Mouse (Mus musculus) urinary bladder, postnatal 4 days (tissue): ENCODE measurements at regions not wholly inside any gene's neighbourhood (a gene's known extent, or its start where the extent isn't known, plus 50 kb on each side); places are given as distances from the start of the nearest gene placed in this dataset.

Experiments used
- DNase-seq, 2 experiments: peaks; one replicate each; pipeline ENCODE4 v3.0.0; 2021 to 2022; ENCODE audit warnings: low spot score in 2 of 2

- no peak for DNase-seq
Measured at GRCm38 (mm10) chr16:44674198-44674597, 49.9 kb upstream of the Nepro start.

- no peak for DNase-seq
Measured at GRCm38 (mm10) chr16:44672422-44672819, 51.7 kb upstream of the Nepro start.

- DNase-seq = no peak
Measured at GRCm38 (mm10) chr16:44671551-44672421, 52.3 kb upstream of the Nepro start.

- DNase-seq = no peak
Measured at GRCm38 (mm10) chr16:44668061-44668460, 56.0 kb upstream of the Nepro start.

GRCm38 (mm10) chr16:44667118-44667517 lies 57.0 kb upstream of the Nepro start:
- no peak for DNase-seq

GRCm38 (mm10) chr16:44666431-44666997 lies 57.6 kb upstream of the Nepro start:
- no peak for DNase-seq

GRCm38 (mm10) chr16:44665491-44665931 lies 58.6 kb upstream of the Nepro start:
- DNase-seq = no peak

GRCm38 (mm10) chr16:44662966-44663600 lies 61.0 kb upstream of the Nepro start:
- no peak for DNase-seq

- no peak for DNase-seq
Measured at GRCm38 (mm10) chr16:44660996-44661876, 62.9 kb upstream of the Nepro start.

GRCm38 (mm10) chr16:44658306-44658705 lies 65.8 kb upstream of the Nepro start:
- no peak for DNase-seq

GRCm38 (mm10) chr16:44656181-44656580 lies 67.9 kb upstream of the Nepro start:
- DNase-seq = no peak

GRCm38 (mm10) chr16:44655306-44655705 lies 68.8 kb upstream of the Nepro start:
- no peak for DNase-seq

GRCm38 (mm10) chr16:44648547-44649223 lies 75.4 kb upstream of the Nepro start:
- no peak for DNase-seq

GRCm38 (mm10) chr16:44643992-44644391 lies 80.1 kb upstream of the Nepro start:
- no peak for DNase-seq

GRCm38 (mm10) chr16:44637100-44637499 lies 78.4 kb upstream of the Boc start:
- DNase-seq = no peak

- DNase-seq = no peak
Measured at GRCm38 (mm10) chr16:44634486-44634885, 75.8 kb upstream of the Boc start.

- DNase-seq = no peak
Measured at GRCm38 (mm10) chr16:44633059-44633667, 74.5 kb upstream of the Boc start.

- peak; percentile 66 to 74 for DNase-seq
Measured at GRCm38 (mm10) chr16:44632330-44633058, 73.8 kb upstream of the Boc start.

GRCm38 (mm10) chr16:44631357-44632053 lies 72.8 kb upstream of the Boc start:
- DNase-seq = no peak
